Mouse (Mus musculus): ENCODE measurements around the gene Prkn.

- no peak for TF ChIP-seq POLR2A (IDR thresholded peaks at IDR 0.05; ENCODE audit: borderline replicate concordance, extremely low read depth, insufficient read depth, insufficient read length, poor library complexity, severe bottlenecking)
- no peak for TF ChIP-seq CTCF (IDR thresholded peaks at IDR 0.05; ENCODE audit: borderline replicate concordance, extremely low read depth, insufficient read depth, insufficient read length)
Observed at GRCm38 (mm10) chr17:11585491-11585890, 745.3 kb downstream of the Prkn start.
